Mouse (Mus musculus) midbrain, embryonic 15.5 days (tissue): Measurements from ENCODE around the gene Fcna. TPM values are rescaled to one million over a fixed set of nuclear protein-coding genes. Genes with fewer than 3 reads are reported as not detected.

Experiments
- ATAC-seq: fragments of 200-750 bp; cut with Nextera tagmentation; replicated peaks from 2 replicates; pipeline ENCODE4 v1.8.0; 2017; ENCODE audit warnings: moderate TSS enrichment
- H3K27ac ChIP-seq: fragments of 300-500 bp; sonication (generic); 2 replicates; pipeline ENCODE4 v1.5.1; 2015; ENCODE audit warnings: mild to moderate bottlenecking, inconsistent platforms
- H3K27me3 ChIP-seq: fragments of 300-500 bp; sonication (generic); replicated peaks from 2 replicates; pipeline ENCODE4 v1.6.1; 2015; ENCODE audit warnings: inconsistent platforms
- H3K36me3 ChIP-seq: fragments of 300-500 bp; sonication (generic); replicated peaks from 2 replicates; pipeline ENCODE4 v1.6.1; 2015; ENCODE audit warnings: inconsistent platforms
- H3K4me1 ChIP-seq: fragments of 300-500 bp; sonication (generic); 2 replicates; pipeline ENCODE4 v1.6.1; 2015; ENCODE audit warnings: inconsistent platforms
- H3K4me2 ChIP-seq: fragments of 300-500 bp; sonication (generic); 2 replicates; pipeline ENCODE4 v1.6.1; 2015; ENCODE audit warnings: inconsistent platforms, mild to moderate bottlenecking, moderate library complexity
- H3K4me3 ChIP-seq: fragments of 300-500 bp; sonication (generic); 2 replicates; pipeline ENCODE4 v1.5.1; 2015; ENCODE audit warnings: mild to moderate bottlenecking, inconsistent platforms
- H3K9ac ChIP-seq: fragments of 300-500 bp; sonication (generic); 2 replicates; pipeline ENCODE4 v1.6.1; 2015; ENCODE audit warnings: mild to moderate bottlenecking, inconsistent platforms
- H3K9me3 ChIP-seq: fragments of 300-500 bp; sonication (generic); 2 replicates; pipeline ENCODE4 v1.6.1; 2016; ENCODE audit warnings: inconsistent platforms
- whole genome bisulfite sequencing: fragments of 180-500 bp; shearing (Covaris S2); methylation state at CpG from one replicate; pipeline ENCODE4 v1.1.7; 2015; ENCODE audit warnings: mixed read lengths; 5-methylcytosine and 5-hydroxymethylcytosine counted together
- polyA plus RNA-seq: library from polyadenylated mRNA; unstranded; fragments of >200 nt; fragmentation: Nextera tagmentation; extraction: Ambion mirVana; gene quantifications from 2 replicates; pipeline ENCODE4 v1.2.1, GENCODE M21; 2015

Fcna gene
- polyA plus RNA-seq, 1 experiment from 2014 or later = 3.5 TPM

GRCm38 (mm10) chr2:25581901-25582301, 45.9 kb downstream of the Fcna start:
- no peak overlapping the region for H3K27ac ChIP-seq
- WGBS = 33% methylated on average over 6 of the region's 6 CpGs
- ATAC-seq = no peak
- H3K4me1 ChIP-seq = peaks cover 56% of the 10 kb centered on the region
- peak overlapping the region; percentile 71; the same call in 1 of the 2 replicates for H3K4me2 ChIP-seq
- peaks cover 38% of the 10 kb centered on the region for H3K27me3 ChIP-seq
- H3K4me3 ChIP-seq = no peak overlapping the region; the same call in 1 of the 2 replicates
- no peak overlapping the region for H3K9ac ChIP-seq
- peaks cover 13% of the 10 kb centered on the region; the same call in 1 of the 2 replicates for H3K36me3 ChIP-seq
- no peaks in the 10 kb centered on the region for H3K9me3 ChIP-seq

GRCm38 (mm10) chr2:25581294-25581864, 46.5 kb downstream of the Fcna start, which contains the start of gene Ajm1:
TSS of gene Ajm1 (minus strand) at chr2:25581757.
- ATAC-seq = peak; percentile 80
- H3K4me3 ChIP-seq = peak within 1 kb of the TSS; percentile 49
- no peaks in the 10 kb centered on the region for H3K9me3 ChIP-seq
- H3K27me3 ChIP-seq = peaks cover 43% of the 10 kb centered on the region
- WGBS = 4% methylated on average over 19 of the region's 19 CpGs
- peaks cover 57% of the 10 kb centered on the region for H3K4me1 ChIP-seq
- peak within 1 kb of the TSS; percentile 48 for H3K9ac ChIP-seq
- H3K4me2 ChIP-seq = peak within 1 kb of the TSS; percentile 71
- H3K36me3 ChIP-seq = peaks cover 9% of the 10 kb centered on the region; the same call in 1 of the 2 replicates
- H3K27ac ChIP-seq = 0 out of 2 replicates have a peak within 1 kb of the TSS, but pooled peaks have one; percentile 4

GRCm38 (mm10) chr2:25580621-25581101, 47.2 kb downstream of the Fcna start:
- H3K4me2 ChIP-seq = peak overlapping the region; percentile 71
- H3K9ac ChIP-seq = peak overlapping the region; percentile 48
- H3K9me3 ChIP-seq = no peaks in the 10 kb centered on the region
- H3K4me1 ChIP-seq = peaks cover 60% of the 10 kb centered on the region
- peak overlapping the region; percentile 49 for H3K4me3 ChIP-seq
- 33% methylated on average over 6 of the region's 6 CpGs for WGBS
- no peak overlapping the region for H3K27ac ChIP-seq
- peaks cover 9% of the 10 kb centered on the region; the same call in 1 of the 2 replicates for H3K36me3 ChIP-seq
- no peak for ATAC-seq
- H3K27me3 ChIP-seq = peaks cover 49% of the 10 kb centered on the region

- Histone ChIP-seq H3K27ac (no peak overlapping the region), H3K4me2 (peak overlapping the region; percentile 71), H3K9ac (no peak overlapping the region), H3K4me1 (peaks cover 65% of the 10 kb centered on the region), H3K9me3 (no peaks in the 10 kb centered on the region), H3K27me3 (peaks cover 49% of the 10 kb centered on the region), H3K4me3 (peak overlapping the region; percentile 49; the same call in 1 of the 2 replicates), H3K36me3 (peaks cover 2% of the 10 kb centered on the region; the same call in 1 of the 2 replicates)
- WGBS = 9% methylated on average over 27 of the region's 27 CpGs
- ATAC-seq = no peak
Observed at GRCm38 (mm10) chr2:25579737-25580460, 47.9 kb downstream of the Fcna start.

GRCm38 (mm10) chr2:25578796-25579736, 48.8 kb downstream of the Fcna start:
- Histone ChIP-seq H3K4me3 (0 out of 2 replicates have a peak overlapping the region, but pooled peaks have one; percentile 2), H3K4me1 (peaks cover 66% of the 10 kb centered on the region), H3K9ac (no peak overlapping the region), H3K27me3 (peaks cover 49% of the 10 kb centered on the region), H3K4me2 (peak overlapping the region; percentile 71), H3K27ac (no peak overlapping the region), H3K36me3 (no peaks in the 10 kb centered on the region; the same call in 1 of the 2 replicates), H3K9me3 (no peaks in the 10 kb centered on the region)
- WGBS = 9% methylated on average over 77 of the region's 77 CpGs
- ATAC-seq = no peak

GRCm38 (mm10) chr2:25577951-25578795, 49.7 kb downstream of the Fcna start:
- Histone ChIP-seq H3K4me1 (peaks cover 75% of the 10 kb centered on the region), H3K9ac (no peak overlapping the region)

GRCm38 (mm10) chr2:25576965-25577891, 50.6 kb downstream of the Fcna start:
- H3K4me2 ChIP-seq = peak overlapping the region; percentile 31; the same call in 1 of the 2 replicates
- ATAC-seq = no peak
- peak overlapping the region; percentile 17; the same call in 1 of the 2 replicates for H3K4me3 ChIP-seq
- peaks cover 49% of the 10 kb centered on the region for H3K27me3 ChIP-seq
- WGBS = 18% methylated on average over 92 of the region's 92 CpGs
- no peak overlapping the region for H3K9ac ChIP-seq
- H3K36me3 ChIP-seq = no peaks in the 10 kb centered on the region
- H3K9me3 ChIP-seq = no peaks in the 10 kb centered on the region
- peaks cover 74% of the 10 kb centered on the region for H3K4me1 ChIP-seq
- H3K27ac ChIP-seq = no peak overlapping the region

More at GRCm38 (mm10) chr2:25577951-25578795, 49.7 kb downstream of the Fcna start:
- Histone ChIP-seq H3K36me3 (no peaks in the 10 kb centered on the region), H3K4me3 (peak overlapping the region; percentile 17; the same call in 1 of the 2 replicates), H3K4me2 (peak overlapping the region; percentile 31), H3K27ac (no peak overlapping the region), H3K9me3 (no peaks in the 10 kb centered on the region), H3K27me3 (peaks cover 49% of the 10 kb centered on the region)
- no peak for ATAC-seq
- 12% methylated on average over 75 of the region's 75 CpGs for WGBS

GRCm38 (mm10) chr2:25576028-25576850, 51.6 kb downstream of the Fcna start:
- no peaks in the 10 kb centered on the region for H3K9me3 ChIP-seq
- H3K4me3 ChIP-seq = peak overlapping the region; percentile 54; the same call in 1 of the 2 replicates
- no peaks in the 10 kb centered on the region for H3K36me3 ChIP-seq
- peaks cover 49% of the 10 kb centered on the region for H3K27me3 ChIP-seq
- ATAC-seq = no peak
- H3K27ac ChIP-seq = no peak overlapping the region
- no peak overlapping the region for H3K9ac ChIP-seq
- WGBS = 66% methylated on average over 16 of the region's 16 CpGs
- H3K4me2 ChIP-seq = peak overlapping the region; percentile 89
- H3K4me1 ChIP-seq = peaks cover 68% of the 10 kb centered on the region

- no peaks in the 10 kb centered on the region for H3K36me3 ChIP-seq
- peaks cover 47% of the 10 kb centered on the region for H3K27me3 ChIP-seq
- H3K27ac ChIP-seq = peak overlapping the region; percentile 89
- H3K4me2 ChIP-seq = peak overlapping the region; percentile 89
- WGBS = 14% methylated on average over 21 of the region's 21 CpGs
- peak overlapping the region; percentile 54 for H3K4me3 ChIP-seq
- no peaks in the 10 kb centered on the region for H3K9me3 ChIP-seq
- peak overlapping the region; percentile 43 for H3K9ac ChIP-seq
- no peak for ATAC-seq
- peaks cover 61% of the 10 kb centered on the region for H3K4me1 ChIP-seq
Observed at GRCm38 (mm10) chr2:25575432-25576027, 52.3 kb downstream of the Fcna start.
